Mouse (Mus musculus) c-Kit-positive CD71-positive TER-119-positive erythroid progenitor cells, embryonic 14.5 days (primary cell): ENCODE data around the gene Vmn2r33.
"Not testable (repeated sequence)": the region's sequence is repeated elsewhere in the genome, so short reads cannot be mapped to it uniquely, and the experiment has no call there.

ENCODE experiments used
- DNase-seq: peaks from one replicate; pipeline ENCODE4 v3.0.0-alpha.2; 2013; ENCODE audit warnings: low spot score

Vmn2r33 gene

DNA sequence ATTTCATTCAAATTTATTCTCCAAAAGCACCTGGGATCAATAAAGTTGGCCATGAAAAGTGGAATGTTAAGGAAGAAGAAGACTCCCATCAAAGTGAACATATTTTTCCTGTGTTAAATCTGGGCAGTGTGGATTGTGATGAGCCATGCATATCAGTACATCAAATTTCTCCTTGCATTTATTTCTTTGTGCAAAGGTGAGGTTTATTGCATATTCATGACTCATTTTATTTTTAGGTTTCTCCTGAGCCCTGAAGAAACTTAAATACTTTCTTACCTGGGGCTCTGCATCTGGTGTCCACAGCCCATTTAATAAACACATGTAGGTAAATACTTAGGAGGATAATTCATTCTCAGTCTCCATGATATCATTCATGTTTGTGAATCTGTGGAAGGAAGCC is at the start of gene Vmn2r33:
TSS of gene Vmn2r33 (minus strand) at position 101 of the 400 bp plus-strand sequence.
- not testable (repeated sequence) for DNase-seq
